18 mouse cellular contexts compared by ENCODE assay signal in genomic region chr10:120678277-120678676, GRCm38 (mm10).
DNase-seq lines count a peak whose midpoint lies in the region; ATAC-seq and TF ChIP-seq lines count a peak whose summit lies in the region.
"Had no signal": no experiment of that assay in that cellular context is flagged by ENCODE, and none has a peak within 500 bp of the region (broad histone marks: within the 10 kb centered on the region; RNA-seq: fewer than 3 reads in every experiment).

No protein-coding gene starts in this region.

- peaks cover 11% of the 10 kb centered on the region for H3K4me1 ChIP-seq in embryonic facial prominence, embryonic 12.5 days
- peaks cover 28% of the 10 kb centered on the region for H3K4me1 ChIP-seq in limb, embryonic 10.5 days

- WGBS in embryonic facial prominence, embryonic 12.5 days: 37% methylated on average over 8 of the region's 8 CpGs
- WGBS in limb, embryonic 10.5 days: 57% methylated on average over 8 of the region's 8 CpGs

- H3K9ac ChIP-seq in embryonic facial prominence, embryonic 12.5 days: no peak overlapping the region
- H3K9ac ChIP-seq: forebrain, embryonic 13.5 days; forebrain, postnatal 0 days; heart, embryonic 13.5 days; hindbrain, embryonic 15.5 days had no signal

- no peak for ATAC-seq in embryonic facial prominence, embryonic 12.5 days (ENCODE audit: insufficient number of reproducible peaks, insufficient read depth, low FRiP score, low TSS enrichment)
- ATAC-seq: activated CD4-positive, CD25-positive, alpha-beta regulatory T cell, adult 4 months; forebrain, embryonic 13.5 days; forebrain, postnatal 0 days; intestine, embryonic 16.5 days had no signal

- H3K9me3 ChIP-seq in embryonic facial prominence, embryonic 12.5 days: no peaks in the 10 kb centered on the region
- no peaks in the 10 kb centered on the region for H3K9me3 ChIP-seq in limb, embryonic 10.5 days (replicated peaks)
- H3K9me3 ChIP-seq: forebrain, embryonic 13.5 days; heart, embryonic 13.5 days; hindbrain, embryonic 15.5 days had no signal

- H3K36me3 ChIP-seq in embryonic facial prominence, embryonic 12.5 days: no peaks in the 10 kb centered on the region
- no peaks in the 10 kb centered on the region for H3K36me3 ChIP-seq in limb, embryonic 10.5 days
- H3K36me3 ChIP-seq: heart, embryonic 13.5 days; hindbrain, embryonic 15.5 days had no signal

- H3K4me2 ChIP-seq in embryonic facial prominence, embryonic 12.5 days (replicated peaks): 0 out of 2 replicates have a peak overlapping the region, but pooled peaks have one; percentile 11
- H3K4me2 ChIP-seq: forebrain, embryonic 13.5 days; heart, embryonic 13.5 days; hindbrain, embryonic 15.5 days had no signal

- H3K27ac ChIP-seq in embryonic facial prominence, embryonic 12.5 days: peak overlapping the region; percentile 24
- H3K27ac ChIP-seq in limb, embryonic 10.5 days: peak overlapping the region; percentile 66
- H3K27ac ChIP-seq in left cerebral cortex, adult 2 months: no peak overlapping the region
- H3K27ac ChIP-seq: forebrain, embryonic 13.5 days; heart, adult 2 months; heart, embryonic 13.5 days; hindbrain, embryonic 15.5 days had no signal

- intact Hi-C loops in left cerebral cortex, adult 2 months (cut with DNase I): no loop called here

- no peak for TF ChIP-seq CTCF in left cerebral cortex, adult 2 months (IDR thresholded peaks at IDR 0.05)

- no peaks in the 10 kb centered on the region for H3K27me3 ChIP-seq in embryonic facial prominence, embryonic 12.5 days
- no peaks in the 10 kb centered on the region for H3K27me3 ChIP-seq in limb, embryonic 10.5 days (ENCODE audit: low read depth, poor library complexity, severe bottlenecking)
- H3K27me3 ChIP-seq: forebrain, embryonic 13.5 days; heart, embryonic 13.5 days; hindbrain, embryonic 15.5 days had no signal

- no peak overlapping the region for H3K4me3 ChIP-seq in embryonic facial prominence, embryonic 12.5 days
- H3K4me3 ChIP-seq in limb, embryonic 10.5 days: no peak overlapping the region
- no peak overlapping the region for H3K4me3 ChIP-seq in left cerebral cortex, adult 2 months
- H3K4me3 ChIP-seq: forebrain, embryonic 13.5 days; heart, adult 2 months; heart, embryonic 13.5 days; hindbrain, embryonic 15.5 days had no signal

- peak; percentile 58 for DNase-seq in Muller cell, postnatal 12 days (ENCODE audit: inconsistent ontology term)
- peak; percentile 27 for DNase-seq in NIH3T3 (ENCODE audit: low read depth)
- DNase-seq in limb, embryonic 10.5 days (ENCODE audit: low spot score): no peak
- no peak for DNase-seq in urinary bladder, adult 18-20 months (ENCODE audit: low spot score in 2 of 2)
- DNase-seq in left cerebral cortex, adult 2 months (ENCODE audit: extremely low spot score in 1 of 2, low spot score in 2 of 2): no peak
- DNase-seq: adrenal gland, postnatal 14 days; cerebellum, adult 2 months; cerebellum, postnatal 10 days; forebrain, postnatal 0 days; gastrocnemius, postnatal 14 days; heart, adult 2 months; heart, postnatal 36 days had no signal

Comparison
In these comparisons a context has a peak if more than half of its experiments do, and no peak if none do; other contexts are left out.
1. DNase-seq: peak in Muller cell, postnatal 12 days (single experiment) and NIH3T3 (single experiment); none in limb, embryonic 10.5 days (single experiment), urinary bladder, adult 18-20 months (0 of 2) and left cerebral cortex, adult 2 months (0 of 2).